Mouse (Mus musculus): ENCODE data around the gene Actl10. TPM values are rescaled to one million over a fixed set of nuclear protein-coding genes. Genes with fewer than 3 reads are reported as not detected.

The Actl10 gene
- not detected for polyA plus RNA-seq (2017; shearing (Covaris generic))

DNA sequence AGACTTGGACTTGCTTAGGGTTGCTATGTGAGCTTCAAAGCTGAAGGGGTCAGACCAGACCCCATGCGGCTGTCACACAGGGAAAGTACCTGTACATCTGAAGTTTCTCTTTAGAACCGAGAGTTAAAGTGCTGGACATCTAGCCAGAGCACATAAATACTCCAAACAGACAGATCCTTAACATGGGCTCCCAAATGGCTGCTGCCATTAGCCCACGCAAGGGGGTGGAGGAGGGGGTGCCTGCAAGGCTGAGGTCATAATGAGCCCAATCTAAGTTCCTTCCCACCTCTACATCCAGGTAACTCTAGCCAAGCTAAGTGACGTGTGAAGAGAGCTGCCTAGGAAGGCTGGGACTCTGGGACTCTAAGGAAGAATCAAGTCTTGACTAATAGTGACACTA is at the start of gene Actl10:
Gene Actl10 (plus strand): TSS at position 301 of the 400 bp plus-strand sequence.

GRCm38 (mm10) chr2:154546711-154547110 is 4.9 kb upstream of the Actl10 start, which contains the start of gene 1700003F12Rik:
Gene 1700003F12Rik (plus strand): TSS chr2:154547085.

DNA sequence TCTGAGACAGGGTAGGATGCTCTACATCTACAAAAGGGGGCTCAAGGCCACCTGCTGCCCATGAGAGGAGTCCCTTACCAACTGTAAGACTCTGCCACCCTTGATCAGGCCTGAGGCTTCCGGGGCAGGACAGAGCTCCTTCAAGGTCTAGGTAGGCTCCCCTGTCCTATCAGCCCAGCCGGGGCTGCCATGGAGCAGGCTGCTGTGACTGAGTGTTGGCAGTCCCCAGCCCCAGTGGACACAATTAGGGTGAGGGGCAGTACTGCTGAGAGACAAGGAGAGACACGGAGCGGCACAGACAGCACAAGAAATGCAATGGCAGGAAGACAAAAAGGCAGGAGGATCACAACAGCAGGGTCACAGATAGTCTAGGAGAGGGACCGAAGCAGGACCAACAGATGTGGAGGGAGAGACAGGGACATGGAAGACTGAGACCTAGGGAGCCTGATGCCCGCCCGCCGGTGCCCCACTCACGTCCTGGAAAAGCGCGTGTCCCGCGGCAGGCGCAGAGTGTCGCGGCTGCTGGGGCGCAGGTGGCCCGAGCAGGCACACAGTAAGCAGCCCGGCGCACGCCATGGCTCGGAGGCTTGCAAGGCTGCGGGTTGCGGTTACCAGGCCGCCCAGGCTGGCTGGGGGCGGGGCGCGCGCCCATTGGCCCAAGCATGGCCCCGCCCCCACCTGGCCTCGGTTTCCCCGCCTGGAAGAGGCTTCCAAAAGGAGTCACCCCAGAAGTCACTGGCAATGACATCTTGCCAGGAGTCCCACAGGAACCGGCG is 6.9 kb downstream of the Actl10 start, which contains the start of gene Necab3:
Gene Necab3 (minus strand): TSS at position 627 of the 776 bp plus-strand sequence.

GRCm38 (mm10) chr2:154569836-154570286 is 18.3 kb downstream of the Actl10 start, which contains the start of gene E2f1:
Gene E2f1 (minus strand): TSS chr2:154569892.

Other genes with a start within 250 kb of the Actl10 start
- gene Bpifb9b, start 244.5 kb upstream of the Actl10 start, polyA plus RNA-seq (2017; shearing (Covaris generic)): not detected
- gene Cdk5rap1, start 178.8 kb upstream of the Actl10 start, polyA plus RNA-seq (2017; shearing (Covaris generic)): 18.1 TPM
- 0.24 TPM for gene Snta1, start 143.7 kb upstream of the Actl10 start, polyA plus RNA-seq (2017; shearing (Covaris generic))
- gene Cbfa2t2, start 115.3 kb upstream of the Actl10 start, polyA plus RNA-seq (2017; shearing (Covaris generic)): 30.7 TPM
- gene 1700003F12Rik, start 4.7 kb upstream of the Actl10 start, polyA plus RNA-seq (2017; shearing (Covaris generic)): not detected
- gene Necab3, start 7.1 kb downstream of the Actl10 start, polyA plus RNA-seq (2017; shearing (Covaris generic)): 0.63 TPM
- 2.8 TPM for gene E2f1, start 18.1 kb downstream of the Actl10 start, polyA plus RNA-seq (2017; shearing (Covaris generic))
- gene Pxmp4, start 51.9 kb downstream of the Actl10 start, polyA plus RNA-seq (2017; shearing (Covaris generic)): 24.9 TPM
- gene Zfp341, start 61.5 kb downstream of the Actl10 start, polyA plus RNA-seq (2017; shearing (Covaris generic)): 0.77 TPM
- gene 4930519P11Rik, start 61.7 kb downstream of the Actl10 start, polyA plus RNA-seq (2017; shearing (Covaris generic)): 0.50 TPM
- gene Chmp4b, start 99.9 kb downstream of the Actl10 start, polyA plus RNA-seq (2017; shearing (Covaris generic)): 12.1 TPM
- 0.29 TPM for gene Gm14214, start 218.3 kb downstream of the Actl10 start, polyA plus RNA-seq (2017; shearing (Covaris generic))
- gene Raly, start 239.3 kb downstream of the Actl10 start, polyA plus RNA-seq (2017; shearing (Covaris generic)): 164 TPM
- gene a, start 239.6 kb downstream of the Actl10 start, polyA plus RNA-seq (2017; shearing (Covaris generic)): 0.37 TPM